Mouse (Mus musculus) myocyte (in vitro differentiated cells): ENCODE data around the gene Olfr173. TPM values are rescaled to one million over a fixed set of nuclear protein-coding genes. Genes with fewer than 3 reads are reported as not detected.

Experiments
- H3K27me3 ChIP-seq: one replicate; pipeline ENCODE4 v1.6.1; 2011; ENCODE audit not compliant: control insufficient read depth, insufficient read depth, insufficient read length
- H3K36me3 ChIP-seq: one replicate; pipeline ENCODE4 v1.6.1; 2011; ENCODE audit not compliant: control insufficient read depth, insufficient read depth
- H3K4me2 ChIP-seq: one replicate; pipeline ENCODE4 v1.6.1; 2011; ENCODE audit warnings: low read depth, control low read depth
- H3K4me3 ChIP-seq: one replicate; pipeline ENCODE4 v1.5.1; 2011; ENCODE audit warnings: mild to moderate bottlenecking, control low read depth, moderate library complexity
- H3K79me2 ChIP-seq: one replicate; pipeline ENCODE4 v1.6.1; 2011; ENCODE audit not compliant: control insufficient read depth, insufficient read depth
- H3ac ChIP-seq: one replicate; pipeline ENCODE4 v1.6.1; 2011; ENCODE audit not compliant: control insufficient read depth, insufficient read length
- CEBPB ChIP-seq: IDR thresholded peaks from 2 replicates; pipeline ENCODE4 v1.6.1; 2011; ENCODE audit warnings: mild to moderate bottlenecking, moderate library complexity; ENCODE audit not compliant: poor library complexity, insufficient read depth, severe bottlenecking
- E2F4 ChIP-seq: IDR thresholded peaks from one replicate; pipeline ENCODE4 v1.6.1; 2011; ENCODE audit warnings: mild to moderate bottlenecking, control low read depth, moderate library complexity; ENCODE audit not compliant: insufficient read depth
- MAX ChIP-seq: IDR thresholded peaks from one replicate; pipeline ENCODE4 v1.6.1; 2011; ENCODE audit warnings: low read depth, mild to moderate bottlenecking, control low read depth
- MYOD1 ChIP-seq, 3 experiments: IDR thresholded peaks; one replicate each; pipeline ENCODE4 v1.6.1; 2011; ENCODE audit warnings: control low read depth in 2 of 3, low read depth in 2 of 3, mild to moderate bottlenecking in 2 of 3, moderate library complexity in 1 of 3; ENCODE audit not compliant: insufficient read length in 2 of 3, control insufficient read depth in 1 of 3
- MYOG ChIP-seq, 3 experiments: IDR thresholded peaks; one replicate each; pipeline ENCODE4 v1.6.1; 2011; ENCODE audit warnings: control low read depth in 2 of 3, low read depth in 2 of 3, mild to moderate bottlenecking in 2 of 3; ENCODE audit not compliant: insufficient read length in 2 of 3, control insufficient read depth in 1 of 3, insufficient read depth in 1 of 3
- POLR2A ChIP-seq: IDR thresholded peaks from one replicate; pipeline ENCODE4 v1.6.1; 2011; ENCODE audit warnings: low read depth, mild to moderate bottlenecking, control low read depth, moderate library complexity; ENCODE audit not compliant: insufficient read length
- POLR2AphosphoS2 ChIP-seq: IDR thresholded peaks from one replicate; pipeline ENCODE4 v1.6.1; 2011; ENCODE audit warnings: low read depth, control low read depth; ENCODE audit not compliant: insufficient read length
- REST ChIP-seq: IDR thresholded peaks from one replicate; pipeline ENCODE4 v1.6.1; 2011; ENCODE audit warnings: mild to moderate bottlenecking, control low read depth, moderate library complexity; ENCODE audit not compliant: insufficient read depth, insufficient read length
- SRF ChIP-seq: IDR thresholded peaks from one replicate; pipeline ENCODE4 v1.6.1; 2011; ENCODE audit warnings: low read depth; ENCODE audit not compliant: control insufficient read depth, insufficient read length
- TCF12 ChIP-seq: IDR thresholded peaks from one replicate; pipeline ENCODE4 v1.6.1; 2011; ENCODE audit warnings: mild to moderate bottlenecking, control low read depth; ENCODE audit not compliant: poor library complexity, insufficient read depth, severe bottlenecking
- TCF3 ChIP-seq: IDR thresholded peaks from one replicate; pipeline ENCODE4 v1.6.1; 2011; ENCODE audit warnings: low read depth, control low read depth; ENCODE audit not compliant: insufficient read length
- USF1 ChIP-seq: IDR thresholded peaks from one replicate; pipeline ENCODE4 v1.6.1; 2011; ENCODE audit warnings: low read depth, mild to moderate bottlenecking, control low read depth, moderate library complexity
- polyA plus RNA-seq: library from polyadenylated mRNA; unstranded; fragments of >200 nt; fragmentation: generic; extraction: Trizol; gene quantifications from one replicate; pipeline ENCODE4 v1.2.1, GENCODE M21; 2012; ENCODE audit warnings: missing spikeins

The Olfr173 gene
- polyA plus RNA-seq = not detected

DNA sequence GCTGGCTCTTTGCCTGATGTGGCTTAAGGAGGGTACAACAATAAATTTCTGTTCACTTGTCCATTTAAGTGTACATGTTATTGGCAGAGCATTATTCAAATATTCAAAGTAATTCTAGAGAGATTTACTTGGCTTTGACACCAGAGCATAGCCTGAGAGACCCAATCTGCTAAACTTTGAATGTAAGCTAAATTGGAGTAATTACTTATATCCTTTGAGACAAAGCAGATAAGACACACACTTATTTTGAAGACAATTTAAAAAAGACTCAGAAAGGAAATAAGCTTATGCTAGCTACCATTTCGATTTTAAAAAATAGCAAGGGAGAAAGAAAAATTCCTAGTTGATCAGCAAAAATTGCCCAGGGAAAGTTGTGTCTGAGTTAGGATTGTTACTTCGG, at the start of gene Olfr173:
Olfr173 (minus strand) TSS at position 101 of the 400 bp plus-strand sequence.
- Histone ChIP-seq H3K79me2 (no peaks in the 10 kb centered on the region), H3ac (no peak within 1 kb of the TSS), H3K36me3 (no peaks in the 10 kb centered on the region), H3K4me2 (no peak within 1 kb of the TSS), H3K4me3 (no peak within 1 kb of the TSS), H3K27me3 (no peaks in the 10 kb centered on the region)
- TF ChIP-seq MYOG (IDR thresholded peaks at IDR 0.05; ENCODE audit: control insufficient read depth in 1 of 3, insufficient read depth in 1 of 3, insufficient read length in 2 of 3, low read depth in 2 of 3) (no peak), TCF12 (no peak), MYOD1 (IDR thresholded peaks at IDR 0.05; ENCODE audit: control insufficient read depth in 1 of 3, insufficient read length in 2 of 3, low read depth in 2 of 3) (no peak), MAX (no peak), CEBPB (no peak), REST (no peak), E2F4 (no peak)

DNA sequence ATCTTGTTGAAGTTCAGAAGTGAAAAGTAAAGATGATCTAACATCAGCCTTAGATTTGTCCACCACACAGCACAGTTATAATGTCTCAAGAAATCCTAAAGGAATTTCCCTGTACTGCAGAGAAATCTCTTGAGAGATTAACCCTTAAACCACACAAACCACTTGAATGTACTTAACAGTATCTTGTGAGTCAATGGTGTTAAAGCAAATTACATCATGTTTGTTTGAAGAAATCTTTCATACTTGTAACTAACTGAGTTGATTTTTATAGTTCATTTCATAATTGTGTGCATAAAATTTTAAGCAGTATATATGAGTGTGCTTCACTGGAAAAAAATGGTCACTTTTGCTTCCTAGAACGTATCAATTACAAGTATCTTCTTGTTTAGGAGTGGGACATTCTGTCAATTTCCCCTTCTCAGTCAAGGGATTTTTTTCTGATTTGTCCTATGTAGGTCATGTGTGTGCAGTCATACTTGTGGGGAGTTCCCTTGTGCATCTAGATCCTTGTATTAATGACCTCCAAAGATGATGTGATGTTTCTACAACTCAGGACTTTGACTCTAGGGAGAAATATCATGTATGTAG, 26.8 kb upstream of the Olfr173 start, which contains the start of gene Olfr175-ps1:
Olfr175-ps1 (minus strand) TSS at position 51 of the 588 bp plus-strand sequence.
- Histone ChIP-seq H3K4me2 (no peak within 1 kb of the TSS), H3K4me3 (no peak within 1 kb of the TSS), H3K36me3 (no peaks in the 10 kb centered on the region), H3K79me2 (no peaks in the 10 kb centered on the region), H3K27me3 (no peaks in the 10 kb centered on the region), H3ac (no peak within 1 kb of the TSS)
- TF ChIP-seq SRF (no peak), MAX (no peak), MYOD1 (IDR thresholded peaks at IDR 0.05; ENCODE audit: control insufficient read depth in 1 of 3, insufficient read length in 2 of 3, low read depth in 2 of 3) (no peak), POLR2AphosphoS2 (no peak), TCF3 (no peak), E2F4 (no peak), MYOG (IDR thresholded peaks at IDR 0.05; ENCODE audit: control insufficient read depth in 1 of 3, insufficient read depth in 1 of 3, insufficient read length in 2 of 3, low read depth in 2 of 3) (no peak), REST (no peak)

DNA sequence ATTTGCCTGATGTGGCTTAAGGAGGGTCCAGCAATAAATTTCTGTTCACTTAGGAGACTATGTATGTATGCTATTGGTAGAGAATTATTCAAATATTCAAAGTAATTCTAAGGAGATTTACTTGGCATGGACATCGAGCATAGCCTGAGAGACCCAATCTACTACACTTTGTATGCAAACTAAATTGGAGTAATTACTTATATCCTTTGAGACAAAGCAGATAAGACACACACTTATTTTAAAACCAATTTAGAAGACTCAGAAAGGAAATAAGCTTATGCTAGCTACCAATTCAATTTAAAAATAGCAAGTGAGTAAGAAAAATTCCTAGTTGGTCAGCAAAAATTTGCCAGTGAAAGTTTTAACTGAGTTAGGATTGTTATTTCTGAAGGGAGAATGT, 37.0 kb downstream of the Olfr173 start, which contains the start of gene Olfr172:
Olfr172 (minus strand) TSS at position 101 of the 400 bp plus-strand sequence.
- H3K27me3 ChIP-seq = no peaks in the 10 kb centered on the region

DNA sequence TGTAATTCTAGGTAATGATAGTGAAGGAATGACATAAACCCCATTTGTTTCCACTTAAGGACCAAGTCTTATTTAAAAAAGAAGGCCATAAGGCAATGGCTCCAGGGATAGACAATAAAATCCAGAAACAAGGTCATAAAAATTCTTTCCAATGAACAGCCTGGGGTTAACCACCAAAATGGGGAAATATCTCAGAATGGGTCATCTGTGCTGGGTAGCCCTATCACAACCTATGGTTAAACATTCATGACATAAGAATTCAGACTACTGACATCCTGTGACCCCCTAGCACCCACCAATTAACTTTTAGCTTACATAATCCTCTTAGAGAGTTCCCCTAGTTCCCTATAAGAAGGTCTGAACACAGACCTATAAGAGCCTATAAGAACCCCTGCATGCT, 43.9 kb downstream of the Olfr173 start:
- Histone ChIP-seq H3K79me2 (no peaks in the 10 kb centered on the region), H3K4me3 (no peak overlapping the region), H3ac (no peak overlapping the region), H3K27me3 (no peaks in the 10 kb centered on the region), H3K4me2 (no peak overlapping the region), H3K36me3 (no peaks in the 10 kb centered on the region)
- TF ChIP-seq POLR2AphosphoS2 (no peak), MYOD1 (IDR thresholded peaks at IDR 0.05; ENCODE audit: control insufficient read depth in 1 of 3, insufficient read length in 2 of 3, low read depth in 2 of 3) (no peak), POLR2A (no peak), TCF3 (no peak), MAX (no peak), SRF (no peak), E2F4 (no peak), TCF12 (no peak), REST (no peak), CEBPB (no peak)

More for the DNA sequence above, 37.0 kb downstream of the Olfr173 start, which contains the start of gene Olfr172:
- no peak within 1 kb of the TSS for H3K4me3 ChIP-seq
- no peak within 1 kb of the TSS for H3ac ChIP-seq
- H3K36me3 ChIP-seq = no peaks in the 10 kb centered on the region
- no peak for TF ChIP-seq MYOD1 (IDR thresholded peaks at IDR 0.05; ENCODE audit: control insufficient read depth in 1 of 3, insufficient read length in 2 of 3, low read depth in 2 of 3)
- no peaks in the 10 kb centered on the region for H3K79me2 ChIP-seq
- no peak within 1 kb of the TSS for H3K4me2 ChIP-seq

DNA sequence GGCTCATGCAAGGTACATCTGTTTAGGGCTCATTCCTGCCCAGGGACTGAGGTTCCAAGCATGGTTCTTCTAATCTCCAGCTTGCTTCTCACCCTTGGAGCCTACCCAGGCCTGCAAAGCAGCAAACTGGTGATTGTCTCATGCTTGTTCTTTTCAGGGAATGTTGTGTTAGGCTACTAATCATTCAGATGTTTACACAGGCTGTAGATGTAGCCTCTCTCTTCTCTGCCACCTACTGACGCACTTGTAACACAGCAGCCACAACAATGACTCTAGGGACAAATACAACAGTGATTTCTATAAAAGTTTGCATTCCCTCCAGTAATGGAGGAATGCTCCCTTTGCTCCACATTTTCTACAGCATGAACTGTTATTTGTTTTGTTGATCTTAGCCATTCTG, 48.8 kb downstream of the Olfr173 start:
- no peaks in the 10 kb centered on the region for H3K27me3 ChIP-seq
- no peak overlapping the region for H3K4me3 ChIP-seq
- no peaks in the 10 kb centered on the region for H3K36me3 ChIP-seq
- H3K79me2 ChIP-seq = no peaks in the 10 kb centered on the region
- no peak overlapping the region for H3K4me2 ChIP-seq
- H3ac ChIP-seq = no peak overlapping the region
- TF ChIP-seq E2F4 (no peak), MYOD1 (IDR thresholded peaks at IDR 0.05; ENCODE audit: control insufficient read depth in 1 of 3, insufficient read length in 2 of 3, low read depth in 2 of 3) (no peak)

DNA sequence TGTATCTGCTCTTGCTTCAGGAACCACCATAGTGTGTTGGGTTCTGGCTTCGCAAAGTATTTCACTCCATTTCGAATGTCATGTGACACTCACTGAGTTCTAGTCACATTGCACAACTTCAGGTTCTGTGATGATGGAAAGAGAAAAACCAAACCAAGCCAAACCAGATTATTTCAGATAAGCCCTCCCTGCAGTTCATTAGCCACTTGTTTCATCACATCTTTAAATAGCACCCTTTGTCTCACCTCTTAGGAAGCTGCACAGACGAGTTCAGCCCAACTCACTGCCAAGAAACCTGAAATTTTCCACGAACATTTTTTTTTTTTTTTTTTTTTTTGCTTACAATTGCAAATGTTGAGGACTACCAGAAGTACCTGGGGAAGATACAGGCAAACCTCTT, 53.4 kb downstream of the Olfr173 start:
- Histone ChIP-seq H3K79me2 (no peaks in the 10 kb centered on the region), H3K36me3 (no peaks in the 10 kb centered on the region), H3K4me3 (no peak overlapping the region), H3K4me2 (no peak overlapping the region), H3K27me3 (no peaks in the 10 kb centered on the region), H3ac (no peak overlapping the region)
- TF ChIP-seq POLR2A (no peak), MYOD1 (IDR thresholded peaks at IDR 0.05; ENCODE audit: control insufficient read depth in 1 of 3, insufficient read length in 2 of 3, low read depth in 2 of 3) (no peak), E2F4 (no peak), POLR2AphosphoS2 (no peak), MAX (no peak), CEBPB (no peak), REST (no peak), TCF3 (no peak), TCF12 (no peak), USF1 (no peak), SRF (no peak), MYOG (IDR thresholded peaks at IDR 0.05; ENCODE audit: control insufficient read depth in 1 of 3, insufficient read depth in 1 of 3, insufficient read length in 2 of 3, low read depth in 2 of 3) (no peak)
